Mouse (Mus musculus) spleen, postnatal 0 days (tissue): Measurements from ENCODE around the gene Sohlh1. TPM values are rescaled to one million over a fixed set of nuclear protein-coding genes. Genes with fewer than 3 reads are reported as not detected.

ENCODE experiments used
- polyA plus RNA-seq: library from polyadenylated mRNA; unstranded; fragments of >200 nt; fragmentation: Nextera tagmentation; extraction: Ambion mirVana; gene quantifications from 2 replicates; pipeline ENCODE4 v1.2.1, GENCODE M21; 2015

Sohlh1 gene
- 0.12 TPM in 1 of 2 replicates, not detected in the other for polyA plus RNA-seq

DNA sequence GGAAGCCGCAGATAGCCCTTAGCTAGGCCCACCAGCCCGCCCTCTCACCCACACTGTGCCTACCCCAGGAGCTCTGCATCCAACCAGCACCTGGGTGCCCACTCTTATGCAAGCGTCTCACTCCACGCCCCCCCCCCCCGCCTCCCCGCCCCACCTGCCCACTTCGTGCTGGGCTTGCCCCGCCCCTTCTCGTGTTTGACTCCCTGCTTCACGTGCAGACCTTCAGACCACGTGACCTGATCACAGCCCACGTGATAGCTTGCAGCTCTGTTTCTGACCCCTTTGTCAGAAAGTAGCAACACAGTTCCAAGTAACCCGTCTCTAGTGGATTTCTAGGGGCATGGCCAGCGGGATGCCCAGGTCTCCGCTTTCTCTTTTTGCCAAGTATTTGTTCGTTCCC lies at the start of gene Sohlh1:
Gene Sohlh1, minus strand, starts transcription at position 23 of the 400 bp plus-strand sequence.

DNA sequence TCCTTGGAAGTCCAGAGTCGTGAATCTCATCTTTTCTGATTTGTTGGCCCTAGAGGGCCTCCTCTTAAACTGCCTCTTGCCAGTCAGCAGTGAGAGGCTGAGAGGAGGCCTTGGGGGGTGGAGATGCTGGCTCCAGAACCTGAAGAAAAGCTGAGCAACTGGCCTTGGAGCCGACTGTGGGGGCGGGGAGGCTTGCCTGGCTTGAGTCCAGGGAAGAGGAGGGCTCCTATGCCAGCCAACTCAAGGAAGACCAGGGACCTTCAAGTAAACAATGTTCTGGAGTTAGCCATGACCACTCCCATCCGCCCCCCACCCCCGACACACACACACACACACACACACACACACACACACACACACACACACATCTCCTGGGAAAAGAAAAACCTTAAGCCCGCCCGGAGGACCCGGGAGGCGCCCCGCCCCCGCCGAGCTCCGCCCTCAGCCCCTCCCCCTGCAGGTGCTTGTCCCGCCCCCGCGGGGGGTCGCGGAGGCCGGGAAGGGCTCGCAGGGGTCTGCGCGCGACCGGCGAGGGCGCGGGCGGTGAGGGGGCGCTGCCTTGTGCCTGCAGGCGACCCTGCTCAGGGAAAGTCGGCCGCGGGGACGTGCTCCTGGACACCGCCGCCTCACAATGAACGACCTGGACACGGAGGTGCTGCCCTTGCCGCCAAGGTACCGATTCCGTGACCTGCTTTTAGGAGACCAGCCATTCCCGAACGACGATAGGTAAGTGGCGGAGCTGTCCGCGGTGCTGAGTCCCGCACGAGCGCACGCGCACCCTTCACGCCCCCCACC lies 16.5 kb upstream of the Sohlh1 start, which contains the start of gene Kcnt1:
Gene Kcnt1, plus strand, starts transcription at position 398 of the 795 bp plus-strand sequence.

DNA sequence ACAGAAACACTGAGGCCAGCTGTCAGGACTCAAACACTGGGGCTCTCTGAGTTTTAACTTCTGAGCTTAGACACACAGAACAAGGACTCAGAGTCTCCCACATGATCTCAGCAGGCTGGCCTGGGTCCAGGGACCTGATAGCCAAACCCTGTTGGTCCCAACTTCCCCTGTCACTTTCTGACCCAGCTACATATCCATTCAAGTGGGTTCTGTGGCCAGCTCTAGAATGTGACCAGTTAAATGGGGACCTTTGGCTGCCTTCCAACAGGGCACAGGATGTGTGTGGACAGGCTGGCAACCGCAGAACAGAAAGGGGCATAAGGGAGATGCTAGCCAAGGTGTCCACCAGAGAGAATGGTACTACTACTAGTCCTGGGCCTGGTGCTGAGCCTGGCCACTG lies 24.2 kb downstream of the Sohlh1 start, which contains the start of gene Lcn9:
Gene Lcn9, plus strand, starts transcription at position 348 of the 400 bp plus-strand sequence.

DNA sequence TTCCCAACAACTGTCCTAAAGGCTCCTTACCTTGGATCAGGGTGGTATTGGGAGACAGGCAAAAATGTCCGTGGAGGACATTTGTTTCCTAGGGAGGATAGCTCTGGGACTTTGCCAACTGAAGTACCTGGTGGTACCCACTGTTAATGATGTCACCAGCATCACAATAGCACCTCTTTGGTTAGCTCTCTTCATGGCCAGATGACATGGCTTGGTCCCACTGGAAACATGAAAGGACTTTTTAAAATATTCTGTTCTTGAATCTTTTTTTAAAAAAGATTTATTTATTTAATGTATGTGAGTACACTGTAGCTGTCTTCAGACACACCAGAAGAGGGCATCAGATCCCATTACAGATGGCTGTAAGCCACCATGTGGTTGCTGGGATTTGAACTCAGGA lies 31.3 kb downstream of the Sohlh1 start, which contains the start of gene Glt6d1:
Gene Glt6d1, minus strand, starts transcription at position 101 of the 400 bp plus-strand sequence.

Other genes with a start within 250 kb of the Sohlh1 start
- gene Rabl6, start 238.7 kb downstream of the Sohlh1 start, polyA plus RNA-seq, result 31.4 and 36.5 TPM in 2 replicates
- 0.13 and 0.16 TPM in 2 replicates for gene Ccdc183, start 229.6 kb downstream of the Sohlh1 start, polyA plus RNA-seq
- gene Tmem141, start 225.2 kb downstream of the Sohlh1 start, polyA plus RNA-seq, result 10.7 and 15.0 TPM in 2 replicates
- 24.5 and 35.1 TPM in 2 replicates for gene Fcna, start 219.2 kb downstream of the Sohlh1 start, polyA plus RNA-seq
- gene Lcn8, start 194.1 kb downstream of the Sohlh1 start, polyA plus RNA-seq, result not detected in 2 replicates
- not detected in 2 replicates for gene Lcn5, start 189.3 kb downstream of the Sohlh1 start, polyA plus RNA-seq
- gene Lcn6, start 170.5 kb downstream of the Sohlh1 start, polyA plus RNA-seq, result not detected in 2 replicates
- not detected in 2 replicates for gene Lcn10, start 164.5 kb downstream of the Sohlh1 start, polyA plus RNA-seq
- gene Obp2a, start 147.2 kb downstream of the Sohlh1 start, polyA plus RNA-seq, result not detected in 2 replicates
- gene Bmyc, start 140.5 kb downstream of the Sohlh1 start, polyA plus RNA-seq, result 18.2 and 23.9 TPM in 2 replicates
- not detected in 2 replicates for gene Obp2b, start 110.2 kb downstream of the Sohlh1 start, polyA plus RNA-seq
- not detected in 2 replicates for gene Lcn3, start 81.7 kb downstream of the Sohlh1 start, polyA plus RNA-seq
- not detected in 2 replicates for gene Lcn11, start 70.2 kb downstream of the Sohlh1 start, polyA plus RNA-seq
- gene Gm13539, start 65.0 kb downstream of the Sohlh1 start, polyA plus RNA-seq, result not detected in 2 replicates
- gene Glt6d1, start 31.4 kb downstream of the Sohlh1 start, polyA plus RNA-seq, result not detected in 2 replicates
- not detected in 2 replicates for gene Lcn9, start 24.1 kb downstream of the Sohlh1 start, polyA plus RNA-seq
- gene Kcnt1, start 16.5 kb upstream of the Sohlh1 start, polyA plus RNA-seq, result 0.05 and 0.16 TPM in 2 replicates
- gene Camsap1, start 136.0 kb upstream of the Sohlh1 start, polyA plus RNA-seq, result 5.4 and 5.5 TPM in 2 replicates
- 382 and 458 TPM in 2 replicates for gene Ubac1, start 174.5 kb upstream of the Sohlh1 start, polyA plus RNA-seq